Mouse (Mus musculus) embryonic facial prominence, embryonic 14.5 days (tissue): ENCODE results near the gene Vdac2. TPM values are rescaled to one million over a fixed set of nuclear protein-coding genes. Genes with fewer than 3 reads are reported as not detected.

Experiments
- ATAC-seq: fragments of 200-750 bp; cut with Nextera tagmentation; 2 replicates; pipeline ENCODE4 v1.8.0; 2017; ENCODE audit warnings: low read depth, moderate number of reproducible peaks, moderate TSS enrichment
- DNase-seq: peaks from one replicate; pipeline ENCODE4 v3.0.0-alpha.2; 2015; ENCODE audit warnings: low spot score
- H3K27ac ChIP-seq: fragments of 300-500 bp; sonication (generic); replicated peaks from 2 replicates; pipeline ENCODE4 v1.5.1; 2014; ENCODE audit warnings: low read depth, mild to moderate bottlenecking, low read length, moderate library complexity
- H3K27me3 ChIP-seq: fragments of 300-500 bp; sonication (generic); replicated peaks from 2 replicates; pipeline ENCODE4 v1.6.1; 2014; ENCODE audit warnings: low read length; ENCODE audit not compliant: control insufficient read depth, insufficient read depth
- H3K36me3 ChIP-seq: fragments of 300-500 bp; sonication (generic); 2 replicates; pipeline ENCODE4 v1.6.1; 2014; ENCODE audit warnings: low read length, mixed read lengths; ENCODE audit not compliant: control insufficient read depth, insufficient read depth
- H3K4me1 ChIP-seq: fragments of 300-500 bp; sonication (generic); 2 replicates; pipeline ENCODE4 v1.6.1; 2014; ENCODE audit warnings: antibody characterized with exemption, low read length; ENCODE audit not compliant: control insufficient read depth, insufficient read depth
- H3K4me2 ChIP-seq: fragments of 300-500 bp; sonication (generic); 2 replicates; pipeline ENCODE4 v1.6.1; 2014; ENCODE audit warnings: low read depth, mild to moderate bottlenecking, low read length, moderate library complexity, mixed read lengths
- H3K4me3 ChIP-seq: fragments of 300-500 bp; sonication (generic); 2 replicates; pipeline ENCODE4 v1.5.1; 2014; ENCODE audit warnings: low read depth, mild to moderate bottlenecking, low read length
- H3K9ac ChIP-seq: fragments of 300-500 bp; sonication (generic); 2 replicates; pipeline ENCODE4 v1.6.1; 2014; ENCODE audit warnings: low read depth, mild to moderate bottlenecking, low read length, moderate library complexity, mixed read lengths
- H3K9me3 ChIP-seq: fragments of 300-500 bp; sonication (generic); 2 replicates; pipeline ENCODE4 v1.6.1; 2016; ENCODE audit warnings: low read length; ENCODE audit not compliant: control insufficient read depth
- WGBS: fragments of 180-500 bp; shearing (Covaris S2); extraction: QIAGEN DNeasy Blood & Tissue Kit; methylation state at CpG from one replicate; pipeline ENCODE4 v1.1.7; 2014; 5-methylcytosine and 5-hydroxymethylcytosine counted together
- polyA plus RNA-seq: library from polyadenylated mRNA; unstranded; fragments of >200 nt; fragmentation: Nextera tagmentation; extraction: Ambion mirVana; gene quantifications from 2 replicates; pipeline ENCODE4 v1.2.1, GENCODE M21; 2014

The Vdac2 gene
- polyA plus RNA-seq, 1 experiment from 2014 or later, result 260 TPM

- H3K27ac ChIP-seq, result no peak overlapping the region
- 82% methylated on average over 7 of the region's 7 CpGs for WGBS
- DNase-seq (no peak), ATAC-seq (no peak)
- no peak overlapping the region for H3K9ac ChIP-seq
- no peaks in the 10 kb centered on the region for H3K27me3 ChIP-seq
- no peaks in the 10 kb centered on the region for H3K9me3 ChIP-seq
- no peak overlapping the region for H3K4me2 ChIP-seq
- H3K4me1 ChIP-seq, result no peaks in the 10 kb centered on the region
- 0 out of 2 replicates have a peak, but pooled peaks cover 5% of the 10 kb centered on the region for H3K36me3 ChIP-seq
- no peak overlapping the region for H3K4me3 ChIP-seq
Measured at GRCm38 (mm10) chr14:21801624-21802023, 23.4 kb upstream of the Vdac2 start.

- H3K9ac ChIP-seq, result no peak overlapping the region
- no peaks in the 10 kb centered on the region for H3K27me3 ChIP-seq
Measured at GRCm38 (mm10) chr14:21802543-21803206, 22.4 kb upstream of the Vdac2 start.

GRCm38 (mm10) chr14:21806203-21806602, 18.8 kb upstream of the Vdac2 start:
- Histone ChIP-seq H3K9ac (no peak overlapping the region), H3K4me2 (no peak overlapping the region), H3K27ac (no peak overlapping the region), H3K4me1 (no peaks in the 10 kb centered on the region), H3K4me3 (no peak overlapping the region), H3K36me3 (no peaks in the 10 kb centered on the region), H3K9me3 (no peaks in the 10 kb centered on the region), H3K27me3 (no peaks in the 10 kb centered on the region)
- DNase-seq (no peak), ATAC-seq (no peak)
- WGBS, result 82% methylated on average over 2 of the region's 2 CpGs

More at GRCm38 (mm10) chr14:21802543-21803206, 22.4 kb upstream of the Vdac2 start:
- H3K4me3 ChIP-seq, result no peak overlapping the region
- H3K9me3 ChIP-seq, result no peaks in the 10 kb centered on the region
- H3K4me2 ChIP-seq, result no peak overlapping the region
- no peak overlapping the region for H3K27ac ChIP-seq
- DNase-seq, result no peak
- 0 out of 2 replicates have a peak, but pooled peaks cover 5% of the 10 kb centered on the region for H3K36me3 ChIP-seq
- H3K4me1 ChIP-seq, result no peaks in the 10 kb centered on the region
- ATAC-seq, result no peak
- WGBS, result 90% methylated on average over 6 of the region's 6 CpGs

DNA sequence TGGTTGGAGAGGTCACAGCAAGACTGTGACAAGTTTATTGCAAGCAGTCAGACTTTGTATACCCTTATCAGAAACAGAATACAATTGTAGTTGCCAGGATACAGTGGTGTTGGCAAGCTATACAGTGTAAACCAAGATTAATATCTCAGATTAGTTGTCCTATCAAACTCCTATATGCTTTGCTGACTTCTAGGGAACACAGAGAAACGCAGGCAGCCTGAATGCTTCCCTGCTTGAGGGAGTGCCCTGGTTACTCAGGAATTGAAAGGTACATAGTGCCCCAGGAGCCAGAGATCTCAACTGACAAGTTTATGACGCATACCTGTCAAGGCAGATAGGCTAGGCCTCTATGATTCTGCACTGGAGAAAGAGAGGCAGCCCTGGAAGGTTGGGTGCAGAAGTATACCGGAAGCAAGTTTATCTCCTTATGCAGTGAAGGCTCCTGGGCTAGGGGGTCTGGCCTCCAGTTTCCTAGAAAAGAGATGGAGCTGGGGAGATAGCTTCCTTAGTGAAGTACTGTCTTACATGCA, 18.3 kb upstream of the Vdac2 start:
- Histone ChIP-seq H3K27ac (no peak overlapping the region), H3K27me3 (no peaks in the 10 kb centered on the region), H3K4me2 (no peak overlapping the region), H3K9ac (no peak overlapping the region), H3K4me1 (no peaks in the 10 kb centered on the region), H3K36me3 (no peaks in the 10 kb centered on the region), H3K9me3 (no peaks in the 10 kb centered on the region), H3K4me3 (no peak overlapping the region)
- 81% methylated on average over 3 of the region's 3 CpGs for WGBS
- no peak for ATAC-seq
- DNase-seq, result no peak

DNA sequence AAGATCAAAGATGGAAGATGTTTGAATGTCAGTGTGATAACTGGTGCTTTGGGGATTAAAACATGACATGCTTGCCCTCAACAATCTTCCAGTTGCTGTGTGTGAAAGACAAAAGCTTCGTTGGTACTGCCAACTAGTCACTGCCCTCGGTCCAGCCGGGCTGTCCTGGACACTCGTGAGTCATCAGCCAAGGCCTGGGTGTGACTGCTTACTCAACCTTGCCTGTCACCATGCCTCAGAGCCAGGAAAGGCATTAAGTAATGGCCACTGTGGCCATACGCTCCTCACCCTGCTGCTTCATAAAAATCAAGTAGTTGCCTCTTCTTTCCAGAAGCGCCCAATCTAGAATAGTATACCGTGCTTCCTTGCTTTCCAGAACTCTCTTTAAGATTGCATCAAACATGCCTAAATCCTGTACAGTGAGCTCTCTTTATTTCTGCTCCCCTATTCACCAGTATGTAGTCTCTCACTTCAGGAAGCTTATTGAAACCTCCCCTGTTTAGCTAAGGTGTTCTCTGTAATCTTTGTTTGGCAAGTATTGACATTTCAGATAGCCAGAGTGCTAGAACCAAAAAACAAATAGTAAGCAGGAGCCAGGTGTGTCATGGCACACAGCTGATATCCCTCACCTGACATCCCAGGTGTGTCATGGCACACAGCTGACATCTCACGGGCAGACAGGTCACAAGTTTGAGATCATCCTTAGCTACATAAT, 16.7 kb upstream of the Vdac2 start:
- H3K9me3 ChIP-seq, result no peaks in the 10 kb centered on the region
- H3K36me3 ChIP-seq, result no peaks in the 10 kb centered on the region
- H3K27me3 ChIP-seq, result no peaks in the 10 kb centered on the region
- WGBS, result 83% methylated on average over 8 of the region's 8 CpGs
- ATAC-seq, result no peak
- H3K4me3 ChIP-seq, result no peak overlapping the region
- no peak overlapping the region for H3K27ac ChIP-seq
- no peak overlapping the region for H3K9ac ChIP-seq
- no peaks in the 10 kb centered on the region for H3K4me1 ChIP-seq
- no peak for DNase-seq
- no peak overlapping the region for H3K4me2 ChIP-seq

DNA sequence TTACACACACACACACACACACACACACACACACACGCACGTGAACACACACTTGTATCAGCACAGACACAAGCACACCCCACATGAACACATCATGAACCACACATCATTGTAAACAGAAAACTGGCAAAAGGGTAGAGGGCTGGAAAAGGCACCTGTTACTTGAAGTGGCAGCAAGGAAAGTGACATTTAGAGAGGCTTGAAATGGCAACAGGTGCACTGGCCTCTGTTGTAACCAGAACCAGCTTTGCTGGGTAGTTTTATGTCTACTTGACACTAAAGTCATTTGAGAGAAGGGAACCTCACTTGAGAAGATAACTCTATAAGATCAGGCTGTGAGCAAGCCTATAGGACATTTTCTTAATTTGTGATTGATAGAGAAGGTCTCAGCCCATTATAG, 15.6 kb upstream of the Vdac2 start:
- H3K9ac ChIP-seq, result no peak overlapping the region
- H3K4me3 ChIP-seq, result no peak overlapping the region
- H3K9me3 ChIP-seq, result no peaks in the 10 kb centered on the region
- ATAC-seq (no peak), DNase-seq (no peak)
- H3K27ac ChIP-seq, result no peak overlapping the region
- no peaks in the 10 kb centered on the region for H3K36me3 ChIP-seq
- no peaks in the 10 kb centered on the region for H3K4me1 ChIP-seq
- 79% methylated on average over 2 of the region's 2 CpGs for WGBS
- no peaks in the 10 kb centered on the region for H3K27me3 ChIP-seq
- no peak overlapping the region for H3K4me2 ChIP-seq

DNA sequence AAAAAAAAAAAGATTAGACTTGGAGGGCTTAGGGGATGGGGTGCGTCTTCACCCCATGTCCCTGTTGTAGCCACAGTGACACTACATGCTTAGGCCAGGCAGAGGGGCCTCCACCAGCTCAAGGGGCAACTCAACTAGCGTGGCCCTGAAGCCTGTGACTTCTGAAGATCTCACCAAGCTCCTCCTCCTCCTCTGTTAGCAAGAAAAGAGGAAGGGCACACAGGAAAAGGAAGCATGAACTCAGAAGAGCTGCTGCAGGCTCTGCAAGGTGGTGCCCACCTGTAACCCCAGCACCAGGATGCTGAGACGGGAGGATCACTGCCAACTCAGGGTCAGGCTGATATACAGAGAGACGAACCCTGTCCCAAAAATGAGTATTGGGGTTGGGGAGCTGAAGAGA, 13.7 kb upstream of the Vdac2 start:
- DNase-seq (no peak), ATAC-seq (no peak)
- Histone ChIP-seq H3K4me2 (no peak overlapping the region), H3K9ac (no peak overlapping the region), H3K27ac (no peak overlapping the region), H3K36me3 (no peaks in the 10 kb centered on the region), H3K4me1 (no peaks in the 10 kb centered on the region), H3K27me3 (no peaks in the 10 kb centered on the region), H3K4me3 (no peak overlapping the region), H3K9me3 (no peaks in the 10 kb centered on the region)
- 86% methylated on average over 4 of the region's 4 CpGs for WGBS

- no peak overlapping the region for H3K27ac ChIP-seq
- H3K36me3 ChIP-seq, result no peaks in the 10 kb centered on the region
- H3K4me3 ChIP-seq, result no peak overlapping the region
- H3K4me2 ChIP-seq, result no peak overlapping the region
- no peaks in the 10 kb centered on the region for H3K27me3 ChIP-seq
- DNase-seq (no peak), ATAC-seq (no peak)
- no peaks in the 10 kb centered on the region for H3K4me1 ChIP-seq
- WGBS, result 83% methylated on average over 10 of the region's 10 CpGs
- H3K9ac ChIP-seq, result no peak overlapping the region
- no peaks in the 10 kb centered on the region for H3K9me3 ChIP-seq
Measured at GRCm38 (mm10) chr14:21811744-21812393, 13.2 kb upstream of the Vdac2 start.
